23 mouse cellular contexts compared by ENCODE assay signal in genomic region chr2:69563492-69563891, GRCm38 (mm10). TPM values are rescaled to one million over a fixed set of nuclear protein-coding genes. Genes with fewer than 3 reads are reported as not detected.
A peak's percentile ranks its signal among the peaks of the same experiment; 100 is the strongest.
DNase-seq lines count a peak whose midpoint lies in the region; ATAC-seq lines count a peak whose summit lies in the region.
"Had no signal": no experiment of that assay in that cellular context is flagged by ENCODE, and none has a peak within 500 bp of the region (broad histone marks: within the 10 kb centered on the region; RNA-seq: fewer than 3 reads in every experiment).

No protein-coding gene starts in this region.

- no peaks in the 10 kb centered on the region for H3K27me3 ChIP-seq in heart, embryonic 10.5 days (ENCODE audit: insufficient read depth, poor library complexity, severe bottlenecking)
- peaks cover 20% of the 10 kb centered on the region for H3K27me3 ChIP-seq in liver, embryonic 12.5 days (replicated peaks)
- no peaks in the 10 kb centered on the region for H3K27me3 ChIP-seq in liver, embryonic 16.5 days (ENCODE audit: control insufficient read depth, insufficient read depth, low read depth, low read length)
- no peaks in the 10 kb centered on the region for H3K27me3 ChIP-seq in hindbrain, embryonic 11.5 days (ENCODE audit: control insufficient read depth, insufficient read depth, low read length)
- H3K27me3 ChIP-seq: forebrain, embryonic 13.5 days; hindbrain, embryonic 12.5 days; Patski had no signal

- no peaks in the 10 kb centered on the region for H3K36me3 ChIP-seq in heart, embryonic 10.5 days
- no peaks in the 10 kb centered on the region for H3K36me3 ChIP-seq in liver, embryonic 12.5 days
- no peaks in the 10 kb centered on the region for H3K36me3 ChIP-seq in liver, embryonic 16.5 days (ENCODE audit: control insufficient read depth, insufficient read depth)
- no peaks in the 10 kb centered on the region for H3K36me3 ChIP-seq in hindbrain, embryonic 11.5 days (ENCODE audit: control insufficient read depth, insufficient read depth, low read length)
- H3K36me3 ChIP-seq: embryonic facial prominence, embryonic 10.5 days; hindbrain, embryonic 12.5 days had no signal

- H3K4me3 ChIP-seq in heart, embryonic 10.5 days, result no peak overlapping the region
- H3K4me3 ChIP-seq in liver, embryonic 12.5 days, result no peak overlapping the region
- H3K4me3 ChIP-seq in liver, embryonic 16.5 days (ENCODE audit: low read depth, low read length), result no peak overlapping the region
- no peak overlapping the region for H3K4me3 ChIP-seq in hindbrain, embryonic 11.5 days (ENCODE audit: low read depth, low read length)
- H3K4me3 ChIP-seq: embryonic facial prominence, embryonic 10.5 days; forebrain, embryonic 13.5 days; heart, adult 2 months; hindbrain, embryonic 12.5 days had no signal

- peak overlapping the region; percentile 24; the same call in 1 of the 2 replicates for H3K27ac ChIP-seq in heart, embryonic 10.5 days
- H3K27ac ChIP-seq in liver, embryonic 12.5 days, result no peak overlapping the region
- no peak overlapping the region for H3K27ac ChIP-seq in liver, embryonic 16.5 days (ENCODE audit: low read length)
- no peak overlapping the region for H3K27ac ChIP-seq in hindbrain, embryonic 11.5 days (ENCODE audit: low read depth, low read length)
- H3K27ac ChIP-seq: embryonic facial prominence, embryonic 10.5 days; forebrain, embryonic 13.5 days; heart, adult 2 months; hindbrain, embryonic 12.5 days had no signal

- no peaks in the 10 kb centered on the region for H3K9me3 ChIP-seq in heart, embryonic 10.5 days
- no peaks in the 10 kb centered on the region for H3K9me3 ChIP-seq in liver, embryonic 12.5 days (replicated peaks)
- H3K9me3 ChIP-seq in liver, embryonic 16.5 days (replicated peaks; ENCODE audit: control insufficient read depth, low read length), result no peaks in the 10 kb centered on the region
- no peaks in the 10 kb centered on the region for H3K9me3 ChIP-seq in hindbrain, embryonic 11.5 days (ENCODE audit: control insufficient read depth, low read length)
- H3K9me3 ChIP-seq: embryonic facial prominence, embryonic 10.5 days; forebrain, embryonic 13.5 days; hindbrain, embryonic 12.5 days had no signal

- H3K4me1 ChIP-seq in heart, embryonic 10.5 days, result peaks cover 20% of the 10 kb centered on the region
- H3K4me1 ChIP-seq in liver, embryonic 12.5 days, result peaks cover 12% of the 10 kb centered on the region
- no peaks in the 10 kb centered on the region for H3K4me1 ChIP-seq in liver, embryonic 16.5 days (ENCODE audit: control insufficient read depth, low read depth, low read length)
- no peaks in the 10 kb centered on the region for H3K4me1 ChIP-seq in hindbrain, embryonic 11.5 days (replicated peaks; ENCODE audit: control insufficient read depth, insufficient read depth, low read length)
- H3K4me1 ChIP-seq: embryonic facial prominence, embryonic 10.5 days; forebrain, embryonic 13.5 days; hindbrain, embryonic 12.5 days had no signal

- no peak for DNase-seq in heart, embryonic 10.5 days (ENCODE audit: low spot score)
- DNase-seq in heart, adult 9 months (ENCODE audit: low spot score in 2 of 2), result no peak
- no peak for DNase-seq in liver
- DNase-seq in hindbrain, embryonic 11.5 days (ENCODE audit: low spot score), result no peak
- no peak for DNase-seq in layer of hippocampus, adult 18-20 months (ENCODE audit: low spot score in 2 of 2)
- DNase-seq: adrenal gland, postnatal 36 days; cerebellum, adult 11 months; cerebellum, adult 8-10 months; cerebellum, postnatal 14 days; forebrain, postnatal 0 days; gastrocnemius, postnatal 14 days; heart, adult 2 months; heart, postnatal 36 days had no signal

- H3K9ac ChIP-seq in liver, embryonic 12.5 days, result no peak overlapping the region
- H3K9ac ChIP-seq in liver, embryonic 16.5 days (ENCODE audit: low read depth, low read length), result no peak overlapping the region
- H3K9ac ChIP-seq in hindbrain, embryonic 11.5 days (ENCODE audit: low read depth, low read length), result no peak overlapping the region
- H3K9ac ChIP-seq: forebrain, embryonic 13.5 days; forebrain, postnatal 0 days; hindbrain, embryonic 12.5 days had no signal

- WGBS in heart, embryonic 10.5 days, result 32% methylated on average over 6 of the region's 6 CpGs
- whole genome bisulfite sequencing in liver, embryonic 12.5 days (ENCODE audit: insufficient replicate concordance), result 28% methylated on average over 6 of the region's 6 CpGs
- WGBS in liver, embryonic 16.5 days (ENCODE audit: insufficient replicate concordance), result 25% methylated on average over 6 of the region's 6 CpGs
- 90% methylated on average over 6 of the region's 6 CpGs for WGBS in hindbrain, embryonic 11.5 days

- peak overlapping the region; percentile 35 for H3K4me2 ChIP-seq in liver, embryonic 12.5 days
- H3K4me2 ChIP-seq in liver, embryonic 16.5 days (ENCODE audit: low read depth, low read length), result no peak overlapping the region
- no peak overlapping the region for H3K4me2 ChIP-seq in hindbrain, embryonic 11.5 days (replicated peaks; ENCODE audit: low read depth, low read length)
- H3K4me2 ChIP-seq: forebrain, embryonic 13.5 days; hindbrain, embryonic 12.5 days had no signal

- peak; percentile 70 for ATAC-seq in liver, embryonic 12.5 days
- ATAC-seq in liver, embryonic 16.5 days (ENCODE audit: low read depth), result 0 out of 2 replicates have a peak, but pooled peaks have one; percentile 30
- ATAC-seq in hindbrain, embryonic 11.5 days (ENCODE audit: low FRiP score), result no peak
- ATAC-seq: activated CD4-positive, CD25-positive, alpha-beta regulatory T cell, adult 4 months; forebrain, embryonic 13.5 days; forebrain, postnatal 0 days; hindbrain, embryonic 16.5 days; inflammation-experienced regulatory T-cells, adult 6 months; Patski had no signal

RNA-seq across cellular contexts. Expression of gene Lrp2, which starts 22.4 kb away (rescaled TPM):
- 0.60 and 1.3 TPM in 2 replicates for polyA plus RNA-seq in heart, embryonic 10.5 days (2016; fragmentation: Nextera tagmentation; extraction: Ambion mirVana)
- 0.10 and 0.29 TPM in 2 replicates for polyA plus RNA-seq in liver, embryonic 12.5 days (2016; fragmentation: Nextera tagmentation; extraction: Ambion mirVana)
- polyA plus RNA-seq in liver, embryonic 16.5 days (2015; fragmentation: Nextera tagmentation; extraction: Ambion mirVana), result 0.08 TPM in 2 replicates
- 2.7 and 2.9 TPM in 2 replicates for polyA plus RNA-seq in hindbrain, embryonic 11.5 days (2014; fragmentation: Nextera tagmentation; extraction: Ambion mirVana)
- total RNA-seq in layer of hippocampus, adult 18-20 months (2021), result under 1 TPM; 0.53 to 0.59 TPM
- total RNA-seq: gastrocnemius, postnatal 14 days; MEL had no signal
- polyA plus RNA-seq: inflammation-experienced regulatory T-cells, adult 6 months had no signal
